Mouse (Mus musculus) left cerebral cortex, postnatal 14 days (tissue): ENCODE data around the gene Hdac9. TPM values are rescaled to one million over a fixed set of nuclear protein-coding genes. Genes with fewer than 3 reads are reported as not detected.
A peak's percentile ranks its signal among the peaks of the same experiment; 100 is the strongest.

Experiments used
- DNase-seq, 2 experiments: peaks; one replicate each; pipeline ENCODE4 v3.0.0; 2021 to 2022; ENCODE audit warnings: low spot score in 2 of 2, mixed read lengths in 1 of 2
- intact Hi-C: fragments of 180-260 bp; cut with DNase I; formaldehyde crosslinking; loops from one replicate; pipeline ENCODE4 v1.15.1; 2025
- total RNA-seq, 2 experiments: library from RNA; stranded (reverse); gene quantifications; 2 replicates each; pipeline ENCODE4 v1.2.3; 2021

Hdac9 gene
- total RNA-seq, 2 experiments from 2014 or later, result 58.3 to 62.2 TPM

- intact Hi-C loops, result no loop called here
- no peak for DNase-seq
Observed at GRCm38 (mm10) chr12:34215023-34216020, 701.6 kb downstream of the Hdac9 start.

GRCm38 (mm10) chr12:34212162-34212561, 704.7 kb downstream of the Hdac9 start:
- no peak for DNase-seq
- intact Hi-C loops, result no loop called here

- intact Hi-C loops, result no loop called here
- DNase-seq, result no peak
Observed at GRCm38 (mm10) chr12:34201471-34201870, 715.4 kb downstream of the Hdac9 start.

- intact Hi-C loops, result no loop called here
- no peak for DNase-seq
Observed at GRCm38 (mm10) chr12:34200030-34200446, 716.9 kb downstream of the Hdac9 start.

GRCm38 (mm10) chr12:34195155-34195828, 721.6 kb downstream of the Hdac9 start:
- intact Hi-C loops, result no loop called here
- no peak for DNase-seq

GRCm38 (mm10) chr12:34194116-34194515, 722.8 kb downstream of the Hdac9 start:
- intact Hi-C loops, result no loop called here

GRCm38 (mm10) chr12:34191246-34191645, 725.6 kb downstream of the Hdac9 start:
- no peak for DNase-seq
- intact Hi-C loops, result no loop called here

More at GRCm38 (mm10) chr12:34194116-34194515, 722.8 kb downstream of the Hdac9 start:
- no peak for DNase-seq

- intact Hi-C loops, result no loop called here
- DNase-seq, result no peak
Observed at GRCm38 (mm10) chr12:34178931-34179330, 738.0 kb downstream of the Hdac9 start.

- intact Hi-C loops, result no loop called here
Observed at GRCm38 (mm10) chr12:34176790-34177189, 740.1 kb downstream of the Hdac9 start.

GRCm38 (mm10) chr12:34173036-34173435, 743.9 kb downstream of the Hdac9 start:
- intact Hi-C loops, result no loop called here
- no peak for DNase-seq

More at GRCm38 (mm10) chr12:34176790-34177189, 740.1 kb downstream of the Hdac9 start:
- no peak for DNase-seq

GRCm38 (mm10) chr12:34170601-34171000, 746.3 kb downstream of the Hdac9 start:
- intact Hi-C loops, result no loop called here
- DNase-seq, result no peak

- intact Hi-C loops, result no loop called here
- DNase-seq, result no peak
Observed at GRCm38 (mm10) chr12:34165674-34166073, 751.2 kb downstream of the Hdac9 start.

- DNase-seq, result no peak
- intact Hi-C loops, result no loop called here
Observed at GRCm38 (mm10) chr12:34156301-34156700, 760.6 kb downstream of the Hdac9 start.

GRCm38 (mm10) chr12:34155740-34156139, 761.2 kb downstream of the Hdac9 start:
- intact Hi-C loops, result no loop called here
- DNase-seq, result no peak

GRCm38 (mm10) chr12:34154757-34155156, 762.1 kb downstream of the Hdac9 start:
- intact Hi-C loops, result no loop called here
- DNase-seq, result no peak

GRCm38 (mm10) chr12:34151336-34151735, 765.6 kb downstream of the Hdac9 start:
- intact Hi-C loops, result no loop called here
- DNase-seq, result no peak

GRCm38 (mm10) chr12:34142743-34143142, 774.2 kb downstream of the Hdac9 start:
- intact Hi-C loops, result no loop called here
- DNase-seq, result no peak

GRCm38 (mm10) chr12:34113336-34113735, 803.6 kb downstream of the Hdac9 start:
- DNase-seq, result no peak
- intact Hi-C loops, result no loop called here

GRCm38 (mm10) chr12:34092953-34093352, 823.9 kb downstream of the Hdac9 start:
- no peak for DNase-seq
- intact Hi-C loops, result no loop called here

GRCm38 (mm10) chr12:34091851-34092250, 825.0 kb downstream of the Hdac9 start:
- DNase-seq, result peak in 1 of 2 experiments; percentile 10
- intact Hi-C loops, result no loop called here
